Mouse (Mus musculus): Measurements from ENCODE around the gene Zfp780b. TPM values are rescaled to one million over a fixed set of nuclear protein-coding genes. Genes with fewer than 3 reads are reported as not detected.
"Not testable (repeated sequence)": the region's sequence is repeated elsewhere in the genome, so short reads cannot be mapped to it uniquely, and the experiment has no call there.

Zfp780b gene
- total RNA-seq (2021) = 10 to 100 TPM; 19.2 to 22.1 TPM
- long read RNA-seq, experiment 1, partial matches to known transcripts = 0 of 6 reads
- long read RNA-seq, experiment 1, other reads (novel, unspliced or antisense) = 4 of 6 reads
- long read RNA-seq, experiment 2, partial matches to known transcripts = 1 of 7 reads
- long read RNA-seq, experiment 2, other reads (novel, unspliced or antisense) = 4 of 7 reads

- DNase-seq (ENCODE audit: extremely low spot score in 1 of 2, low spot score in 2 of 2) = peak; percentile 71 to 74
- intact Hi-C loops (cut with DNase I) = no loop called here
- Histone ChIP-seq H3K27ac (peak within 1 kb of the TSS; percentile 92), H3K4me3 (peak within 1 kb of the TSS; percentile 58)
- no peak for TF ChIP-seq CTCF (IDR thresholded peaks at IDR 0.05)
Measured at GRCm38 (mm10) chr7:27978683-27979528, at the start of gene Zfp780b. Gene Zfp780b (minus strand): TSS chr7:27979171.

GRCm38 (mm10) chr7:28014445-28014810 lies 35.5 kb upstream of the Zfp780b start:
- DNase-seq (ENCODE audit: extremely low spot score in 1 of 2, low spot score in 2 of 2) = no peak
- H3K4me3 ChIP-seq = peak overlapping the region; percentile 60
- TF ChIP-seq CTCF (IDR thresholded peaks at IDR 0.05) = no peak
- intact Hi-C loops (cut with DNase I) = no loop called here
- H3K27ac ChIP-seq = peak overlapping the region; percentile 85

- Histone ChIP-seq H3K27ac (peak within 1 kb of the TSS; percentile 85), H3K4me3 (peak within 1 kb of the TSS; percentile 60)
- intact Hi-C loops (cut with DNase I) = no loop called here
- TF ChIP-seq CTCF (IDR thresholded peaks at IDR 0.05) = no peak
- peak; percentile 76 to 79 for DNase-seq (ENCODE audit: extremely low spot score in 1 of 2, low spot score in 2 of 2)
Measured at GRCm38 (mm10) chr7:28013549-28014444, 34.8 kb upstream of the Zfp780b start, which contains the start of gene Zfp850. Gene Zfp850 (minus strand): TSS chr7:28014115.

GRCm38 (mm10) chr7:28010271-28010670 lies 31.3 kb upstream of the Zfp780b start:
- no peak overlapping the region for H3K27ac ChIP-seq
- no peak overlapping the region for H3K4me3 ChIP-seq
- DNase-seq (ENCODE audit: extremely low spot score in 1 of 2, low spot score in 2 of 2) = peak; percentile 13 to 38
- no peak for TF ChIP-seq CTCF (IDR thresholded peaks at IDR 0.05)
- intact Hi-C loops (cut with DNase I) = no loop called here

GRCm38 (mm10) chr7:27982197-27982596 lies 3.2 kb upstream of the Zfp780b start:
- no peak for DNase-seq (ENCODE audit: extremely low spot score in 1 of 2, low spot score in 2 of 2)
- intact Hi-C loops (cut with DNase I) = no loop called here
- no peak for TF ChIP-seq CTCF (IDR thresholded peaks at IDR 0.05)
- Histone ChIP-seq H3K4me3 (no peak overlapping the region), H3K27ac (no peak overlapping the region)

GRCm38 (mm10) chr7:27949451-27949850 lies 29.5 kb downstream of the Zfp780b start:
- H3K27ac ChIP-seq; DNase-seq (ENCODE audit: extremely low spot score in 1 of 2, low spot score in 2 of 2); intact Hi-C loops (cut with DNase I); H3K4me3 ChIP-seq: not testable (repeated sequence)

GRCm38 (mm10) chr7:27941869-27942268 lies 37.1 kb downstream of the Zfp780b start:
- DNase-seq (ENCODE audit: extremely low spot score in 1 of 2, low spot score in 2 of 2) = not testable (repeated sequence)
- TF ChIP-seq CTCF (IDR thresholded peaks at IDR 0.05) = peak; percentile 42

GRCm38 (mm10) chr7:27933800-27934158 lies 45.2 kb downstream of the Zfp780b start:
- H3K27ac ChIP-seq; intact Hi-C loops (cut with DNase I); DNase-seq (ENCODE audit: extremely low spot score in 1 of 2, low spot score in 2 of 2); H3K4me3 ChIP-seq: not testable (repeated sequence)

More at GRCm38 (mm10) chr7:27941869-27942268, 37.1 kb downstream of the Zfp780b start:
- H3K27ac ChIP-seq; H3K4me3 ChIP-seq; intact Hi-C loops (cut with DNase I): not testable (repeated sequence)

GRCm38 (mm10) chr7:27933050-27933799 lies 45.7 kb downstream of the Zfp780b start:
- H3K4me3 ChIP-seq = no peak overlapping the region
- DNase-seq (ENCODE audit: extremely low spot score in 1 of 2, low spot score in 2 of 2) = no peak
- intact Hi-C loops (cut with DNase I) = no loop called here
- no peak for TF ChIP-seq CTCF (IDR thresholded peaks at IDR 0.05)
- H3K27ac ChIP-seq = no peak overlapping the region

GRCm38 (mm10) chr7:27928818-27929695 lies 49.9 kb downstream of the Zfp780b start, which contains the start of gene Zfp974:
Gene Zfp974 (minus strand): TSS chr7:27929460.
- intact Hi-C loops (cut with DNase I) = loop anchor here (1.0 kb wide), 1 partner anchor 91 kb away; the partner anchor contains the start of gene Zfp59
- DNase-seq (ENCODE audit: extremely low spot score in 1 of 2, low spot score in 2 of 2) = peak; percentile 59 to 60
- no peak for TF ChIP-seq CTCF (IDR thresholded peaks at IDR 0.05)
- Histone ChIP-seq H3K4me3 (peak within 1 kb of the TSS; percentile 74), H3K27ac (peak within 1 kb of the TSS; percentile 65; the same call in 1 of the 2 replicates)

GRCm38 (mm10) chr7:27927041-27927440 lies 51.9 kb downstream of the Zfp780b start:
- DNase-seq (ENCODE audit: extremely low spot score in 1 of 2, low spot score in 2 of 2); H3K27ac ChIP-seq; intact Hi-C loops (cut with DNase I); H3K4me3 ChIP-seq: not testable (repeated sequence)

GRCm38 (mm10) chr7:27910952-27911351 lies 68.0 kb downstream of the Zfp780b start:
- H3K27ac ChIP-seq; intact Hi-C loops (cut with DNase I); DNase-seq (ENCODE audit: extremely low spot score in 1 of 2, low spot score in 2 of 2); H3K4me3 ChIP-seq: not testable (repeated sequence)

Data from left cerebral cortex, adult 2 months (tissue).